Mouse (Mus musculus) erythroblast, embryonic 14.5 days (primary cell): ENCODE measurements at regions not wholly inside any gene's neighbourhood (a gene's known extent, or its start where the extent isn't known, plus 50 kb on each side); places are given as distances from the start of the nearest gene placed in this dataset.

ENCODE experiments used
- GATA1 ChIP-seq: IDR thresholded peaks from 2 replicates; pipeline ENCODE4 v1.6.1; 2012; ENCODE audit warnings: low read length, inconsistent platforms, mixed read lengths
- TAL1 ChIP-seq: IDR thresholded peaks from 3 replicates; pipeline ENCODE4 v1.6.1; 2012; ENCODE audit warnings: low read length, inconsistent platforms, mixed read lengths

DNA sequence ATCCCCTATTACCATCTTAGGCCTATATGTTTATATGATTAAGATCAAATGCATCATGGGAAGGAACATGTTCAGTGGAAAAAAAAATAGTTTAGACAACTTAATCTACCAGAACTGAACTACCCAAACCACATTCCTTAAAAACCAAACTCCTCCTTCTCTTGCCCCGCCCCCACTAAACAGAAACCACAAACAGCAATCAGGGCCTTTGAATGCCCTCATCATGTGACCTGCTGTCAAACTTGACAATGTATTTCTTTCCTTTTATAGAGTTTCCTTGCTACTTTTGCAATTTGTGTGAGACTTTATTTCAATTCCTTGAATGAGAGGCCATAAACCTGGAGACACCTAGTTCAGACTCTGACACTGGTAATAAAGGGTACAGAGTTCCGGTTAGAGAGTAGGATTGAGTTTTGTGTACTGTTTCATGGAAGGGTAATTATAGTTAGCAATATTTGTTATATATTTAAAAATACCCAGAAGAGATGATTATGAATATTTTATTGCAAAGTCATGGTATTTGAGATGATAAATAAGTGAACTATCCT, 61.7 kb upstream of the Mboat1 start:
- TF ChIP-seq GATA1 (no peak), TAL1 (no peak)
